Mouse (Mus musculus) bone marrow, adult 2 months (tissue): Measurements from ENCODE around the gene Tln2.

Experiments used
- CTCF ChIP-seq: fragments of 200-500 bp; IDR thresholded peaks from 2 replicates; pipeline ENCODE4 v1.5.1; 2011; ENCODE audit warnings: low read length, control low read depth; ENCODE audit not compliant: control insufficient read depth, insufficient read depth
- POLR2A ChIP-seq: fragments of 200-500 bp; IDR thresholded peaks from 2 replicates; pipeline ENCODE4 v1.6.1; 2011; ENCODE audit warnings: low read depth, mild to moderate bottlenecking, control low read depth, low read length, borderline replicate concordance; ENCODE audit not compliant: control insufficient read depth

GRCm38 (mm10) chr9:67504669-67505260 is 54.7 kb downstream of the Tln2 start:
- TF ChIP-seq CTCF: no peak
- TF ChIP-seq POLR2A: no peak
